Mouse (Mus musculus): ENCODE measurements at regions not wholly inside any gene's neighbourhood (a gene's known extent, or its start where the extent isn't known, plus 50 kb on each side); places are given as distances from the start of the nearest gene placed in this dataset.

- DNase-seq (ENCODE audit: inconsistent ontology term), result no peak
Measured at GRCm38 (mm10) chr15:62907181-62907580, 937.8 kb downstream of the Gsdmc2 start.

- DNase-seq (ENCODE audit: inconsistent ontology term), result peak; percentile 91
Measured at GRCm38 (mm10) chr15:62903047-62903822, 941.7 kb downstream of the Gsdmc2 start.

GRCm38 (mm10) chr15:62901955-62902354 is 943.0 kb downstream of the Gsdmc2 start:
- DNase-seq (ENCODE audit: inconsistent ontology term), result no peak

GRCm38 (mm10) chr15:62889798-62890197 is 955.2 kb downstream of the Gsdmc2 start:
- DNase-seq (ENCODE audit: inconsistent ontology term), result peak; percentile 17

- DNase-seq (ENCODE audit: inconsistent ontology term), result no peak
Measured at GRCm38 (mm10) chr15:62885331-62885730, 959.6 kb downstream of the Gsdmc2 start.

- no peak for DNase-seq (ENCODE audit: inconsistent ontology term)
Measured at GRCm38 (mm10) chr15:62871082-62871766, 973.8 kb downstream of the Gsdmc2 start.

GRCm38 (mm10) chr15:62862574-62862973 is 982.4 kb downstream of the Gsdmc2 start:
- DNase-seq (ENCODE audit: inconsistent ontology term), result no peak

- no peak for DNase-seq (ENCODE audit: inconsistent ontology term)
Measured at GRCm38 (mm10) chr15:62861422-62861821, 983.6 kb downstream of the Gsdmc2 start.

- DNase-seq (ENCODE audit: inconsistent ontology term), result peak; percentile 37
Measured at GRCm38 (mm10) chr15:62849326-62849725, 995.7 kb downstream of the Gsdmc2 start.

- DNase-seq (ENCODE audit: inconsistent ontology term), result no peak
Measured at GRCm38 (mm10) chr15:62845884-62846283, 999.1 kb downstream of the Gsdmc2 start.

- no peak for DNase-seq (ENCODE audit: inconsistent ontology term)
Measured at GRCm38 (mm10) chr15:62825586-62825985, 1019.4 kb downstream of the Gsdmc2 start.

- no peak for DNase-seq (ENCODE audit: inconsistent ontology term)
Measured at GRCm38 (mm10) chr15:62823861-62824518, 1021.0 kb downstream of the Gsdmc2 start.

- no peak for DNase-seq (ENCODE audit: inconsistent ontology term)
Measured at GRCm38 (mm10) chr15:62822305-62822704, 1022.7 kb downstream of the Gsdmc2 start.

- DNase-seq (ENCODE audit: inconsistent ontology term), result no peak
Measured at GRCm38 (mm10) chr15:62813093-62813492, 1031.9 kb downstream of the Gsdmc2 start.

- DNase-seq (ENCODE audit: inconsistent ontology term), result no peak
Measured at GRCm38 (mm10) chr15:62812026-62812425, 1033.0 kb downstream of the Gsdmc2 start.

- DNase-seq (ENCODE audit: inconsistent ontology term), result no peak
Measured at GRCm38 (mm10) chr15:62809320-62809719, 1035.7 kb downstream of the Gsdmc2 start.

GRCm38 (mm10) chr15:62808087-62808808 is 1036.7 kb downstream of the Gsdmc2 start:
- no peak for DNase-seq (ENCODE audit: inconsistent ontology term)

- DNase-seq (ENCODE audit: inconsistent ontology term), result no peak
Measured at GRCm38 (mm10) chr15:62807364-62807763, 1037.6 kb downstream of the Gsdmc2 start.

- no peak for DNase-seq (ENCODE audit: inconsistent ontology term)
Measured at GRCm38 (mm10) chr15:62802770-62803169, 1042.2 kb downstream of the Gsdmc2 start.

GRCm38 (mm10) chr15:62798731-62799130 is 1046.2 kb downstream of the Gsdmc2 start:
- no peak for DNase-seq (ENCODE audit: inconsistent ontology term)

- no peak for DNase-seq (ENCODE audit: inconsistent ontology term)
Measured at GRCm38 (mm10) chr15:62793569-62793968, 1051.4 kb downstream of the Gsdmc2 start.

GRCm38 (mm10) chr15:62792084-62792483 is 1052.9 kb downstream of the Gsdmc2 start:
- no peak for DNase-seq (ENCODE audit: inconsistent ontology term)

Data from Muller cell, postnatal 12 days (primary cell).